In the genomic region with DNA sequence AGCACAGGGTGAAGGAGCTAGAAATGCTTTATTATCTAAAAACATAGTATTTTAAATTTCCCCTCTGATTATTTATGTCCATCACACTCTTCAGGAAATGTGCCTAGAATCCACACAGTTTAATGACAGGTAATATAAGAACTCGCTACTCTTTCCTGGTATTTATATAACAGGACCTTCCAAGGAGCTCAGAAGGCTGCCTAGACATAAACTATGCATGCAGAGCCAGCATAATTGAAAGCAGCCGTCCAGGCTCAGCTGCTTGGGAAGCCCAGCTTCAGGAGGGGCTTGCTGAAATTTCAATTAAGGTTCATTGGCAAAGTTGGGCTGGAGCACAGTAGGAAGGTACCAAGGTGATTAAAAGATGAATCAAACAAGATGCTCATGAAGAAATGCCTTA, we compare ENCODE assay signal across 7 mouse cellular contexts. TPM values are rescaled to one million over a fixed set of nuclear protein-coding genes. Genes with fewer than 3 reads are reported as not detected.
DNase-seq lines count a peak whose midpoint lies in the region; ATAC-seq and TF ChIP-seq lines count a peak whose summit lies in the region.

No protein-coding gene starts in this region.

- H3K4me1 ChIP-seq in spleen, adult 2 months (ENCODE audit: control insufficient read depth, insufficient read depth, insufficient read length) = no peaks in the 10 kb centered on the region
- peaks cover 12% of the 10 kb centered on the region for H3K4me1 ChIP-seq in heart, embryonic 15.5 days (replicated peaks)
- peaks cover 2 to 4% of the 10 kb centered on the region in 2 experiments; a peak in 1 of 4 replicates for H3K4me1 ChIP-seq in liver, embryonic 14.5 days (replicated peaks; ENCODE audit: control insufficient read depth in 2 of 2, insufficient read depth in 2 of 2, low read length in 1 of 2)

- H3K4me3 ChIP-seq in spleen, adult 2 months (ENCODE audit: extremely low read depth, insufficient read depth, insufficient read length) = peak overlapping the region; percentile 42
- H3K4me3 ChIP-seq in heart, embryonic 15.5 days = peak overlapping the region; percentile 58
- H3K4me3 ChIP-seq in liver, embryonic 14.5 days (ENCODE audit: insufficient read depth in 1 of 2, low read depth in 2 of 2, low read length in 2 of 2) = peak overlapping the region; percentile 41 to 42; a peak in 3 of 4 replicates

- no peak for DNase-seq in spleen, adult 2 months (ENCODE audit: low read depth in 1 of 2, low spot score in 2 of 2)
- DNase-seq in spleen, adult 12 weeks (ENCODE audit: low spot score) = no peak
- DNase-seq in liver, embryonic 14.5 days (ENCODE audit: low read depth in 3 of 3, low spot score in 3 of 3) = no peak
- no peak for DNase-seq in ovary, postnatal 36 days (ENCODE audit: low spot score)

- ATAC-seq in heart, embryonic 15.5 days (replicated peaks; ENCODE audit: insufficient number of reproducible peaks, insufficient read depth, low FRiP score, low read depth) = no peak
- no peak for ATAC-seq in liver, embryonic 14.5 days (ENCODE audit: insufficient read depth)
- no peak for ATAC-seq in monocyte, adult 5-6 weeks (replicated peaks; ENCODE audit: insufficient number of reproducible peaks, low FRiP score, low TSS enrichment, poor library complexity, severe bottlenecking)
- ATAC-seq in cerebellum, adult (ENCODE audit: insufficient number of reproducible peaks, low FRiP score, low TSS enrichment) = no peak

- peak overlapping the region; percentile 43; the same call in 1 of the 2 replicates for H3K27ac ChIP-seq in spleen, adult 2 months (ENCODE audit: insufficient read depth, low read length)
- H3K27ac ChIP-seq in heart, embryonic 15.5 days = peak overlapping the region; percentile 85
- no peak overlapping the region for H3K27ac ChIP-seq in liver, embryonic 14.5 days

- no peak for TF ChIP-seq EP300 in liver, embryonic 14.5 days (IDR thresholded peaks at IDR 0.05; ENCODE audit: low read depth)

- TF ChIP-seq POLR2A in spleen, adult 2 months (IDR thresholded peaks at IDR 0.05; ENCODE audit: low read depth, low read length) = no peak

- no peaks in the 10 kb centered on the region for H3K36me3 ChIP-seq in spleen, adult 2 months (ENCODE audit: control insufficient read depth, insufficient read depth, low read length)
- peaks cover 22% of the 10 kb centered on the region for H3K36me3 ChIP-seq in heart, embryonic 15.5 days
- no peaks in the 10 kb centered on the region; the same call in 1 of the 2 replicates for H3K36me3 ChIP-seq in liver, embryonic 14.5 days (replicated peaks; ENCODE audit: control insufficient read depth, insufficient read depth, low read depth)

- H3K4me2 ChIP-seq in heart, embryonic 15.5 days = peak overlapping the region; percentile 61
- H3K4me2 ChIP-seq in liver, embryonic 14.5 days (ENCODE audit: low read depth) = peak overlapping the region; percentile 50

- no peaks in the 10 kb centered on the region for H3K27me3 ChIP-seq in spleen, adult 2 months (ENCODE audit: control insufficient read depth, insufficient read depth, low read length)
- no peaks in the 10 kb centered on the region for H3K27me3 ChIP-seq in heart, embryonic 15.5 days
- no peaks in the 10 kb centered on the region for H3K27me3 ChIP-seq in liver, embryonic 14.5 days (ENCODE audit: control insufficient read depth, insufficient read depth, low read length)

- 59% methylated on average over 2 of the region's 2 CpGs for WGBS in spleen, adult 2 months
- whole genome bisulfite sequencing in heart, embryonic 15.5 days = 15% methylated on average over 2 of the region's 2 CpGs
- 38% methylated on average over 2 of the region's 2 CpGs for WGBS in liver, embryonic 14.5 days (ENCODE audit: insufficient replicate concordance)

- H3K9ac ChIP-seq in heart, embryonic 15.5 days = peak overlapping the region; percentile 48
- peak overlapping the region; percentile 9; the same call in 1 of the 2 replicates for H3K9ac ChIP-seq in liver, embryonic 14.5 days (replicated peaks)

- no peak for TF ChIP-seq CTCF in spleen, adult 2 months (IDR thresholded peaks at IDR 0.05; ENCODE audit: extremely low read depth, insufficient read depth, insufficient read length, insufficient replicate concordance)
- TF ChIP-seq CTCF in liver, embryonic 14.5 days (IDR thresholded peaks at IDR 0.05; ENCODE audit: low read depth) = no peak

- no peaks in the 10 kb centered on the region for H3K9me3 ChIP-seq in heart, embryonic 15.5 days (replicated peaks)
- no peaks in the 10 kb centered on the region for H3K9me3 ChIP-seq in liver, embryonic 14.5 days (ENCODE audit: control insufficient read depth, low read length)

RNA-seq across cellular contexts. Expression of a gene that starts 2.2 kb away (rescaled TPM):
- polyA plus RNA-seq in spleen, adult 2 months (2012; rRNA removed) = 32.8 and 51.8 TPM in 2 replicates
- polyA plus RNA-seq in heart, embryonic 15.5 days (2015; fragmentation: Nextera tagmentation; extraction: Ambion mirVana) = 77.8 and 78.2 TPM in 2 replicates
- polyA plus RNA-seq in liver, embryonic 14.5 days (2012; rRNA removed) = 13.5 and 22.3 TPM in 2 replicates
- polyA plus RNA-seq in liver, embryonic 14.5 days (2014; fragmentation: Nextera tagmentation; extraction: Ambion mirVana) = 71.1 and 74.2 TPM in 2 replicates
- not detected in 3 replicates for total RNA-seq in monocyte, adult 5-6 weeks (2017)
